In the genomic region with DNA sequence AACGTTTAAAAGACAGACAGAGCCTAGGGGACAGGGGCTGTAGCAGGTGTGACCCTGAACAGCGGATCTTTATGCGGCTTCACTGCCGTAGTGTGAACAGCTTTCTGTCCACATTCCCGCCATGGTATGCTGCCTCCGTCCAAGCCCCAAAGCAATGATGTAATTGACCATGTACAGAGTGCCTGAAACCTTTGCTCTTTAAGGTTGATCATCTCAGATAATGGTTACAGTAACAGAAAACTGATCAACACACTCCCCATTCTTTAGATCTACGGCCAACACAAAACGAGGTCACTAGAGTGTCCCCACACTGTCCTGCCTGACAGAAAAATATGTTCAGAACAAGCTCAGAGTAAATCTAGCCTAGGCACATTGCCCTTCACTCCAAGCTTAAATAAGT, we compare ENCODE assay signal across 18 mouse cellular contexts.
"Had no signal": no experiment of that assay in that cellular context is flagged by ENCODE, and none has a peak within 500 bp of the region (broad histone marks: within the 10 kb centered on the region; RNA-seq: fewer than 3 reads in every experiment).

No protein-coding gene starts in this region.

- H3K4me3 ChIP-seq: kidney, embryonic 15.5 days; limb, embryonic 12.5 days; limb, embryonic 15.5 days; megakaryocyte, embryonic 14.5 days; midbrain, embryonic 10.5 days; midbrain, embryonic 15.5 days; neural tube, embryonic 13.5 days had no signal

- H3K9me3 ChIP-seq: kidney, embryonic 15.5 days; limb, embryonic 12.5 days; limb, embryonic 15.5 days; megakaryocyte, embryonic 14.5 days; midbrain, embryonic 10.5 days; midbrain, embryonic 15.5 days; neural tube, embryonic 13.5 days had no signal

- H3K36me3 ChIP-seq: kidney, embryonic 15.5 days; limb, embryonic 12.5 days; limb, embryonic 15.5 days; midbrain, embryonic 10.5 days; midbrain, embryonic 15.5 days; neural tube, embryonic 13.5 days had no signal

- H3K4me2 ChIP-seq: kidney, embryonic 15.5 days; limb, embryonic 12.5 days; limb, embryonic 15.5 days; lung, embryonic 14.5 days; midbrain, embryonic 15.5 days; neural tube, embryonic 13.5 days had no signal

- DNase-seq: kidney, adult 11 months; kidney, adult 8-10 months; kidney, postnatal 10 days; kidney, postnatal 4 days; left cerebral cortex, postnatal 4 days; lung, embryonic 14.5 days; thymus, adult 2 months; thymus, postnatal 14 days; thymus, postnatal 4 days had no signal

- H3K27ac ChIP-seq: kidney, embryonic 15.5 days; limb, embryonic 12.5 days; limb, embryonic 15.5 days; midbrain, embryonic 10.5 days; midbrain, embryonic 15.5 days; neural tube, embryonic 13.5 days had no signal

- H3K27me3 ChIP-seq: kidney, embryonic 15.5 days; limb, embryonic 12.5 days; limb, embryonic 15.5 days; megakaryocyte, embryonic 14.5 days; midbrain, embryonic 15.5 days; neural tube, embryonic 13.5 days had no signal

- ATAC-seq: hindbrain, embryonic 16.5 days; lung, postnatal 0 days; midbrain, embryonic 15.5 days had no signal

- H3K9ac ChIP-seq: kidney, embryonic 15.5 days; limb, embryonic 12.5 days; limb, embryonic 15.5 days; lung, embryonic 14.5 days; midbrain, embryonic 15.5 days; neural tube, embryonic 13.5 days had no signal

- H3K4me1 ChIP-seq: kidney, embryonic 15.5 days; limb, embryonic 12.5 days; limb, embryonic 15.5 days; neural tube, embryonic 13.5 days had no signal
